Mouse (Mus musculus) forebrain, embryonic 13.5 days (tissue): ENCODE measurements around the gene Slc25a19. TPM values are rescaled to one million over a fixed set of nuclear protein-coding genes. Genes with fewer than 3 reads are reported as not detected.

ENCODE experiments used
- ATAC-seq: fragments of 200-750 bp; cut with Nextera tagmentation; 2 replicates; pipeline ENCODE4 v1.8.0; 2017
- H3K27ac ChIP-seq: fragments of 300-500 bp; sonication (generic); 2 replicates; pipeline ENCODE4 v1.5.1; 2015; ENCODE audit warnings: inconsistent platforms, mild to moderate bottlenecking, moderate library complexity
- H3K27me3 ChIP-seq: fragments of 300-500 bp; sonication (generic); 2 replicates; pipeline ENCODE4 v1.6.1; 2015; ENCODE audit warnings: mild to moderate bottlenecking, inconsistent platforms
- H3K36me3 ChIP-seq: fragments of 300-500 bp; sonication (generic); 2 replicates; pipeline ENCODE4 v1.6.1; 2015; ENCODE audit warnings: mild to moderate bottlenecking, inconsistent platforms; ENCODE audit not compliant: poor library complexity, severe bottlenecking
- H3K4me1 ChIP-seq: fragments of 300-500 bp; sonication (generic); 2 replicates; pipeline ENCODE4 v1.6.1; 2015; ENCODE audit warnings: inconsistent platforms
- H3K4me2 ChIP-seq: fragments of 300-500 bp; sonication (generic); 2 replicates; pipeline ENCODE4 v1.6.1; 2015; ENCODE audit warnings: inconsistent platforms, mild to moderate bottlenecking, moderate library complexity
- H3K4me3 ChIP-seq: fragments of 300-500 bp; sonication (generic); 2 replicates; pipeline ENCODE4 v1.5.1; 2015; ENCODE audit warnings: mild to moderate bottlenecking, inconsistent platforms
- H3K9ac ChIP-seq: fragments of 300-500 bp; sonication (generic); 2 replicates; pipeline ENCODE4 v1.6.1; 2015; ENCODE audit warnings: mild to moderate bottlenecking, inconsistent platforms
- H3K9me3 ChIP-seq: fragments of 300-500 bp; sonication (generic); replicated peaks from 2 replicates; pipeline ENCODE4 v1.6.1; 2016; ENCODE audit warnings: inconsistent platforms
- WGBS: fragments of 180-500 bp; shearing (Covaris S2); methylation state at CpG from one replicate; pipeline ENCODE4 v1.1.7; 2015; 5-methylcytosine and 5-hydroxymethylcytosine counted together
- polyA plus RNA-seq: library from polyadenylated mRNA; unstranded; fragments of >200 nt; fragmentation: Nextera tagmentation; extraction: Ambion mirVana; gene quantifications from 2 replicates; pipeline ENCODE4 v1.2.1, GENCODE M21; 2015

Gene Slc25a19
- polyA plus RNA-seq, 1 experiment from 2014 or later = 37.6 TPM

- Histone ChIP-seq H3K27me3 (peaks cover 3% of the 10 kb centered on the region; the same call in 1 of the 2 replicates), H3K9ac (no peak overlapping the region), H3K36me3 (peaks cover 45% of the 10 kb centered on the region), H3K4me3 (no peak overlapping the region), H3K4me1 (peaks cover 26% of the 10 kb centered on the region), H3K4me2 (no peak overlapping the region), H3K9me3 (no peaks in the 10 kb centered on the region), H3K27ac (no peak overlapping the region)
- ATAC-seq = no peak
- 88% methylated on average over 15 of the region's 15 CpGs for WGBS
Observed at GRCm38 (mm10) chr11:115615108-115615825, 12.8 kb downstream of the Slc25a19 start.

- WGBS = 94% methylated on average over 10 of the region's 10 CpGs
- Histone ChIP-seq H3K9me3 (no peaks in the 10 kb centered on the region), H3K27me3 (peaks cover 3% of the 10 kb centered on the region; the same call in 1 of the 2 replicates), H3K27ac (no peak overlapping the region), H3K4me1 (peaks cover 26% of the 10 kb centered on the region), H3K4me2 (no peak overlapping the region), H3K4me3 (no peak overlapping the region), H3K9ac (no peak overlapping the region), H3K36me3 (peaks cover 45% of the 10 kb centered on the region)
- no peak for ATAC-seq
Observed at GRCm38 (mm10) chr11:115614346-115615107, 13.6 kb downstream of the Slc25a19 start.

- H3K27ac ChIP-seq = peak overlapping the region; percentile 80; the same call in 1 of the 2 replicates
- H3K9ac ChIP-seq = peak overlapping the region; percentile 72
- peak overlapping the region; percentile 84 for H3K4me2 ChIP-seq
- under 1% methylated on average over 16 of the region's 16 CpGs for WGBS
- no peaks in the 10 kb centered on the region for H3K9me3 ChIP-seq
- H3K36me3 ChIP-seq = peaks cover 47% of the 10 kb centered on the region
- no peak for ATAC-seq
- peaks cover 26% of the 10 kb centered on the region for H3K4me1 ChIP-seq
- peak overlapping the region; percentile 57 for H3K4me3 ChIP-seq
- H3K27me3 ChIP-seq = peaks cover 3% of the 10 kb centered on the region; the same call in 1 of the 2 replicates
Observed at GRCm38 (mm10) chr11:115613138-115613945, 14.8 kb downstream of the Slc25a19 start.

- peaks cover 3% of the 10 kb centered on the region; the same call in 1 of the 2 replicates for H3K27me3 ChIP-seq
- H3K9ac ChIP-seq = peak within 1 kb of the TSS; percentile 72
- H3K36me3 ChIP-seq = peaks cover 55% of the 10 kb centered on the region
- ATAC-seq = peak; percentile 79
- 0% methylated on average over 34 of the region's 80 CpGs for WGBS
- H3K4me1 ChIP-seq = peaks cover 26% of the 10 kb centered on the region
- peak within 1 kb of the TSS; percentile 84 for H3K4me2 ChIP-seq
- peak within 1 kb of the TSS; percentile 57 for H3K4me3 ChIP-seq
- H3K9me3 ChIP-seq = no peaks in the 10 kb centered on the region
- H3K27ac ChIP-seq = peak within 1 kb of the TSS; percentile 80
Observed at GRCm38 (mm10) chr11:115612410-115613137, 15.5 kb downstream of the Slc25a19 start, which contains the start of gene Mif4gd. Mif4gd (minus strand) TSS chr11:115612969.

- H3K27ac ChIP-seq = 0 out of 2 replicates have a peak overlapping the region, but pooled peaks have one; percentile 45
- peaks cover 56% of the 10 kb centered on the region for H3K36me3 ChIP-seq
- H3K27me3 ChIP-seq = peaks cover 3% of the 10 kb centered on the region; the same call in 1 of the 2 replicates
- H3K9ac ChIP-seq = peak overlapping the region; percentile 72
- peak overlapping the region; percentile 57 for H3K4me3 ChIP-seq
- WGBS = 0% methylated on average over 13 of the region's 13 CpGs
- peak overlapping the region; percentile 84 for H3K4me2 ChIP-seq
- H3K4me1 ChIP-seq = peaks cover 26% of the 10 kb centered on the region
- peak; percentile 39; the same call in 1 of the 2 replicates for ATAC-seq
- H3K9me3 ChIP-seq = no peaks in the 10 kb centered on the region
Observed at GRCm38 (mm10) chr11:115612059-115612409, 16.1 kb downstream of the Slc25a19 start.

- ATAC-seq = no peak
- H3K36me3 ChIP-seq = peaks cover 59% of the 10 kb centered on the region
- peaks cover 3% of the 10 kb centered on the region; the same call in 1 of the 2 replicates for H3K27me3 ChIP-seq
- H3K9me3 ChIP-seq = no peaks in the 10 kb centered on the region
- no peak overlapping the region for H3K4me3 ChIP-seq
- no peak overlapping the region for H3K4me2 ChIP-seq
- H3K4me1 ChIP-seq = peaks cover 26% of the 10 kb centered on the region
- 75% methylated on average over 6 of the region's 6 CpGs for WGBS
- no peak overlapping the region for H3K9ac ChIP-seq
- no peak overlapping the region for H3K27ac ChIP-seq
Observed at GRCm38 (mm10) chr11:115611173-115611572, 16.9 kb downstream of the Slc25a19 start.

- peaks cover 39% of the 10 kb centered on the region for H3K4me1 ChIP-seq
- H3K9ac ChIP-seq = no peak overlapping the region
- WGBS = 71% methylated on average over 3 of the region's 3 CpGs
- no peaks in the 10 kb centered on the region for H3K9me3 ChIP-seq
- H3K4me3 ChIP-seq = no peak overlapping the region
- H3K4me2 ChIP-seq = no peak overlapping the region
- H3K27ac ChIP-seq = no peak overlapping the region
- no peak for ATAC-seq
- peaks cover 53% of the 10 kb centered on the region for H3K36me3 ChIP-seq
- H3K27me3 ChIP-seq = peaks cover 3% of the 10 kb centered on the region; the same call in 1 of the 2 replicates
Observed at GRCm38 (mm10) chr11:115609576-115609975, 18.5 kb downstream of the Slc25a19 start.

GRCm38 (mm10) chr11:115608421-115609399, 19.4 kb downstream of the Slc25a19 start:
- ATAC-seq = no peak
- no peak overlapping the region for H3K9ac ChIP-seq

GRCm38 (mm10) chr11:115606733-115607132, 21.4 kb downstream of the Slc25a19 start:
- WGBS = 93% methylated on average over 18 of the region's 18 CpGs
- peaks cover 38% of the 10 kb centered on the region for H3K4me1 ChIP-seq
- no peak for ATAC-seq
- no peaks in the 10 kb centered on the region for H3K27me3 ChIP-seq
- no peak overlapping the region for H3K9ac ChIP-seq
- no peak overlapping the region for H3K4me2 ChIP-seq
- no peaks in the 10 kb centered on the region for H3K9me3 ChIP-seq
- H3K36me3 ChIP-seq = peaks cover 55% of the 10 kb centered on the region
- H3K27ac ChIP-seq = no peak overlapping the region
- no peak overlapping the region for H3K4me3 ChIP-seq

More at GRCm38 (mm10) chr11:115608421-115609399, 19.4 kb downstream of the Slc25a19 start:
- Histone ChIP-seq H3K9me3 (no peaks in the 10 kb centered on the region), H3K27me3 (no peaks in the 10 kb centered on the region), H3K4me1 (peaks cover 40% of the 10 kb centered on the region), H3K36me3 (peaks cover 50% of the 10 kb centered on the region), H3K4me3 (no peak overlapping the region), H3K4me2 (no peak overlapping the region), H3K27ac (no peak overlapping the region)
- WGBS = 87% methylated on average over 23 of the region's 23 CpGs

- peaks cover 52% of the 10 kb centered on the region for H3K36me3 ChIP-seq
Observed at GRCm38 (mm10) chr11:115604304-115604696, 23.8 kb downstream of the Slc25a19 start.

More at GRCm38 (mm10) chr11:115604304-115604696, 23.8 kb downstream of the Slc25a19 start:
- H3K4me3 ChIP-seq = peak overlapping the region; percentile 99
- peak; percentile 44 for ATAC-seq
- H3K27me3 ChIP-seq = no peaks in the 10 kb centered on the region
- H3K4me2 ChIP-seq = peak overlapping the region; percentile 96
- H3K9me3 ChIP-seq = no peaks in the 10 kb centered on the region
- peaks cover 31% of the 10 kb centered on the region for H3K4me1 ChIP-seq
- peak overlapping the region; percentile 97 for H3K9ac ChIP-seq
- peak overlapping the region; percentile 85 for H3K27ac ChIP-seq
- WGBS = under 1% methylated on average over 26 of the region's 26 CpGs
